Mouse (Mus musculus) liver, embryonic 14.5 days (tissue): ENCODE results near the gene Ttc39a. TPM values are rescaled to one million over a fixed set of nuclear protein-coding genes. Genes with fewer than 3 reads are reported as not detected.

ENCODE experiments used
- ATAC-seq: fragments of 200-750 bp; cut with Nextera tagmentation; 2 replicates; pipeline ENCODE4 v1.8.0; 2017; ENCODE audit warnings: moderate number of reproducible peaks, mild to moderate bottlenecking, moderate library complexity; ENCODE audit not compliant: insufficient read depth
- DNase-seq, 3 experiments: peaks; one replicate each; pipeline ENCODE4 v3.0.0-alpha.2; 2012 to 2013; ENCODE audit warnings: low read depth in 3 of 3, low spot score in 3 of 3
- H3K27ac ChIP-seq: fragments of 300-500 bp; sonication (generic); 2 replicates; pipeline ENCODE4 v1.5.1; 2014; ENCODE audit warnings: moderate library complexity, mild to moderate bottlenecking, control low read depth, inconsistent platforms
- H3K27me3 ChIP-seq: fragments of 300-500 bp; sonication (generic); 2 replicates; pipeline ENCODE4 v1.6.1; 2014; ENCODE audit warnings: mild to moderate bottlenecking, low read length, moderate library complexity; ENCODE audit not compliant: control insufficient read depth, insufficient read depth
- H3K36me3 ChIP-seq: fragments of 300-500 bp; sonication (generic); replicated peaks from 2 replicates; pipeline ENCODE4 v1.6.1; 2014; ENCODE audit warnings: low read depth; ENCODE audit not compliant: control insufficient read depth, insufficient read depth
- H3K4me1 ChIP-seq, 2 experiments: fragments of 200-500 bp in 1 of 2; fragments of 300-500 bp in 1 of 2; sonication (generic) in 1 of 2; replicated peaks; 2 replicates each; pipeline ENCODE4 v1.6.1; 2012 to 2014; ENCODE audit warnings: antibody characterized with exemption in 1 of 2, inconsistent platforms in 1 of 2, low read length in 1 of 2; ENCODE audit not compliant: control insufficient read depth in 2 of 2, insufficient read depth in 2 of 2
- H3K4me2 ChIP-seq: fragments of 300-500 bp; sonication (generic); 2 replicates; pipeline ENCODE4 v1.6.1; 2014; ENCODE audit warnings: low read depth, mild to moderate bottlenecking, control low read depth, moderate library complexity
- H3K4me3 ChIP-seq, 2 experiments: fragments of 200-500 bp in 1 of 2; fragments of 300-500 bp in 1 of 2; sonication (generic) in 1 of 2; 2 replicates each; pipeline ENCODE4 v1.5.1; 2012 to 2014; ENCODE audit warnings: low read depth in 2 of 2, low read length in 2 of 2, mild to moderate bottlenecking in 2 of 2, control low read depth in 1 of 2, inconsistent platforms in 1 of 2, moderate library complexity in 1 of 2; ENCODE audit not compliant: insufficient read depth in 1 of 2
- H3K9ac ChIP-seq: fragments of 300-500 bp; sonication (generic); replicated peaks from 2 replicates; pipeline ENCODE4 v1.6.1; 2014; ENCODE audit warnings: mild to moderate bottlenecking, control low read depth, moderate library complexity
- H3K9me3 ChIP-seq: fragments of 300-500 bp; sonication (generic); 2 replicates; pipeline ENCODE4 v1.6.1; 2016; ENCODE audit warnings: low read length, mixed read lengths; ENCODE audit not compliant: control insufficient read depth
- CTCF ChIP-seq: IDR thresholded peaks from 2 replicates; pipeline ENCODE4 v1.5.1; 2016; ENCODE audit warnings: antibody characterized with exemption, low read depth, control low read depth
- EP300 ChIP-seq: IDR thresholded peaks from 2 replicates; pipeline ENCODE4 v1.6.1; 2016; ENCODE audit warnings: antibody characterized with exemption, low read depth
- WGBS: fragments of 180-500 bp; shearing (Covaris S2); extraction: QIAGEN DNeasy Blood & Tissue Kit; methylation state at CpG from one replicate; pipeline ENCODE4 v1.1.7; 2014; ENCODE audit not compliant: insufficient replicate concordance; 5-methylcytosine and 5-hydroxymethylcytosine counted together
- polyA plus RNA-seq, 2 experiments: library from polyadenylated mRNA; depleted of rRNA in 1 of 2; stranded (reverse) in 1 of 2; unstranded in 1 of 2; fragments of >200 nt; fragmentation: Nextera tagmentation in 1 of 2; extraction: Ambion mirVana in 1 of 2; gene quantifications; 2 replicates each; pipeline versions ENCODE4 v1.2.1 to v1.2.3; 2012 to 2014

The Ttc39a gene
- polyA plus RNA-seq, 2 experiments, result 11.7 to 13.6 TPM

GRCm38 (mm10) chr4:109467687-109468086, 61.3 kb downstream of the Ttc39a start:
- Histone ChIP-seq H3K27ac (peak overlapping the region; percentile 75), H3K9ac (peak overlapping the region; percentile 19; the same call in 1 of the 2 replicates), H3K36me3 (peaks cover 5% of the 10 kb centered on the region), H3K9me3 (no peaks in the 10 kb centered on the region), H3K4me3 (no peak overlapping the region), H3K4me2 (peak overlapping the region; percentile 48), H3K4me1 (peaks cover 38 to 45% of the 10 kb centered on the region in 2 experiments), H3K27me3 (no peaks in the 10 kb centered on the region)
- TF ChIP-seq CTCF, result no peak
- TF ChIP-seq EP300, result peak; percentile 55
- peak in 1 of 3 experiments; percentile 36 for DNase-seq
- ATAC-seq, result peak; percentile 75

- H3K4me3 ChIP-seq, result no peak overlapping the region
- ATAC-seq, result no peak
- H3K9me3 ChIP-seq, result no peaks in the 10 kb centered on the region
- no peak for DNase-seq
- H3K27ac ChIP-seq, result no peak overlapping the region
- peaks cover 9% of the 10 kb centered on the region for H3K36me3 ChIP-seq
- no peak overlapping the region for H3K9ac ChIP-seq
- TF ChIP-seq EP300 (no peak), CTCF (no peak)
- peaks cover 38 to 40% of the 10 kb centered on the region in 2 experiments for H3K4me1 ChIP-seq
- H3K27me3 ChIP-seq, result no peaks in the 10 kb centered on the region
- H3K4me2 ChIP-seq, result no peak overlapping the region; the same call in 1 of the 2 replicates
These were observed 65.2 kb downstream of the Ttc39a start for GRCm38 (mm10) chr4:109471606-109472005.

GRCm38 (mm10) chr4:109472566-109472965, 66.1 kb downstream of the Ttc39a start:
- Histone ChIP-seq H3K36me3 (peaks cover 9% of the 10 kb centered on the region), H3K4me1 (peaks cover 39% of the 10 kb centered on the region in 2 experiments), H3K9ac (no peak overlapping the region), H3K4me3 (no peak overlapping the region), H3K9me3 (no peaks in the 10 kb centered on the region), H3K27me3 (no peaks in the 10 kb centered on the region), H3K4me2 (peak overlapping the region; percentile 32), H3K27ac (no peak overlapping the region)
- WGBS, result 87% methylated on average over 3 of the region's 3 CpGs
- ATAC-seq (no peak), DNase-seq (no peak)
- TF ChIP-seq CTCF (no peak), EP300 (no peak)

DNA sequence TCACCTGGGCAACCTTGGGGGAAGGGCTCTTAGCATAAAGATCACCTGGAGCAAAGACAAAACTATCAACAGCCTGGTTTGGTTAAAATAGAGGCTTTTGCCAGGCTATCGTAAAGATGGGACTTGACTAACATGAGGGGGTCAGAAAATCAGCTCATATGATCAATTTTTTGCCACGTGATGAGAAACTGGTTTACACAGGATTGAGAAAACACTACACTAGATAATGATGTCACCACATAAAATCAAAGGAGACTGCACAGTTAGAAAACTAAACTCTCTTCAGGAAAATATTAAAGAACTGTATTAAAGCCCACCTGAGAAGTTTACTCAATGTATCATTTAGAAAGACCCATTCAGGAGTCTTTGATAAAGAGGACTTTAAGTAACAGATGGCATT, 68.7 kb downstream of the Ttc39a start:
- no peaks in the 10 kb centered on the region for H3K27me3 ChIP-seq
- TF ChIP-seq CTCF (no peak), EP300 (no peak)
- H3K4me1 ChIP-seq, result peaks cover 19 to 27% of the 10 kb centered on the region in 2 experiments
- peaks cover 9% of the 10 kb centered on the region for H3K36me3 ChIP-seq
- peak overlapping the region; percentile 91 for H3K4me3 ChIP-seq
- H3K9ac ChIP-seq, result peak overlapping the region; percentile 96
- DNase-seq, result no peak
- peak overlapping the region; percentile 84 for H3K4me2 ChIP-seq
- H3K9me3 ChIP-seq, result no peaks in the 10 kb centered on the region
- no peak for ATAC-seq
- peak overlapping the region; percentile 6; the same call in 1 of the 2 replicates for H3K27ac ChIP-seq
- WGBS, result 42% methylated on average over 2 of the region's 2 CpGs

DNA sequence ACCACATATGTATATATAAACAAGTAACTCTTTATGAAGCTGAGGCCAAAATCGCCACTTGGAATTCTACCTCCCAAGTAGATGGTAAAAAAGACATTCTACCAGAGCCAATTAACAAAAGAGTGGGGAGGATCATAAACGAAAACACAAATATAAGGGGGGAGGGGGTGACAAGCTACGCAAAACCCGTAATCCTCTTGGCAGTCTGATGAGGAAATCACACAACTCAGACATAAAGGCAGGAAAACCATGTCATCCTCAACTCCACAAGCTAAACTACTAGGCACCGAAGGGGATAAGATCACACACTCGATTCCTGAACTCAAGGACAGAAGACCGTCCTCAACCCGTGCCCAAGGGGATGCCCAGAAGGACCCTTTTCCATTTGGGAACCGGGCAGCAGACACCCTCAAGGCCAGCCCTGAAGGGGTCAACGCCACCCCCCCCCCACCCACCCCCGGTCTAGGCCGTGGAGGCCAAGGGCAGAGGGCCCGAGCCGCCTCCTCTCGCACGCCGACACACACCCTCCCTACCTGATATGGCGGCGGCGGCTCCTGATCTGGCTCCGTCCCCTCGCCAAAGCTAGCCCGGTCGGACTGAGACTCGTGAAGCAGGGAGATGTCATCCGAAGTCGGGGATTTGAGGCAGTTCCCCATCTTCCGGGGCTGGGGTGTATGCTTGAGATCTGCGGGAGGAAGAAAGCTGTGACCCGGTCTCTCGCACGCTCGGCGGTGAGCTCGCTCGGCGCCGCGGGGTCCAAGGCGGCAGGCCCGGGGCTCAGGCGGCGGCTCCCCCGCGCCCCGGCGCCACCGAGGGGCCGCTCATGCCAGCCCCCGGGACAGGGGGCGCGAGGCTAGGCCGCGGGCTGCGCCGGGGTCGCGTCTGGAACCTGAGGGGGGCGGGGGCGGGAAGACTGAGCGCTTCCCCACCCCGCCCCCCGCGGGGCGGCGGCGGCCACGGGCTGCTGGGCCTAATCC, 69.4 kb downstream of the Ttc39a start:
- WGBS, result under 1% methylated on average over 68 of the region's 68 CpGs
- no peaks in the 10 kb centered on the region for H3K27me3 ChIP-seq
- H3K4me2 ChIP-seq, result peak overlapping the region; percentile 84
- TF ChIP-seq EP300, result no peak
- TF ChIP-seq CTCF, result no peak
- H3K4me3 ChIP-seq, result peak overlapping the region; percentile 91
- peaks cover 9% of the 10 kb centered on the region for H3K36me3 ChIP-seq
- H3K9ac ChIP-seq, result peak overlapping the region; percentile 96
- H3K4me1 ChIP-seq, result peaks cover 18 to 26% of the 10 kb centered on the region in 2 experiments
- DNase-seq (no peak), ATAC-seq (peak; percentile 77)
- H3K9me3 ChIP-seq, result no peaks in the 10 kb centered on the region
- peak overlapping the region; percentile 79 for H3K27ac ChIP-seq
